Mouse (Mus musculus): ENCODE data around the gene Ntf3.
A peak's percentile ranks its signal among the peaks of the same experiment; 100 is the strongest.

The Ntf3 gene

DNA sequence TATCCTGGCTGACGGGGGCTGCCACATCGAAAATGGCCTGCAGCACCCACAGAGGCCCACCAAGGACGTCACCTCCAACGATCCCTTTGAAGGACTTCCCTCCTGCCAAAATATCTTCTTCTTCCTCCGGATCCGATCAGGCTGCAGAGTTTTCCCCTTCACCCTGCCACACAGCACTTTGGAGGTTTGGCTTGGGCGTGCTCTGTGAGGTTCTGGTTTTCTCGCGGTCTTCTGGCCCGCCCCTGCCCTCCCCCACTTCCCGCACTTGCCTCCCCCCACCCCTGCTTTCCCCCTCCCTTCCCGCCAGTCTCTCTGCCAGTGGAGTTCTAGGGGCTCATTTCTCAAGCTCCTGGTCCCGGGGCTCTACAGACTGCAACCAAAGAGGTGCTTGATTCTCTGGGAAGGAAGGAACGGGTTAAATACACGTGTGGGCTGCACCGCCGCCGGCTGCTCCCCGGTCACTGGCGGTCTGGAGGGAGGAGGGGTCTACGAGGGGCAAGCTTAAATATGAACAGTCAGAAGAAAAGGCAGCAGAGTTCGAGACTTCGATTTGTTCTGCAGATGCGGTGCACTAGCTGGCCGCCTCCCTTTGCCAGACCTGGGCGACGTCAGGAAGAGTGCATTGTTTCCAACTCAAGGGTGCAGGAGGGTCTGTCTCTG is at the start of gene Ntf3:
Ntf3 (minus strand) TSS at position 363 of the 660 bp plus-strand sequence.
- no peak for DNase-seq

DNA sequence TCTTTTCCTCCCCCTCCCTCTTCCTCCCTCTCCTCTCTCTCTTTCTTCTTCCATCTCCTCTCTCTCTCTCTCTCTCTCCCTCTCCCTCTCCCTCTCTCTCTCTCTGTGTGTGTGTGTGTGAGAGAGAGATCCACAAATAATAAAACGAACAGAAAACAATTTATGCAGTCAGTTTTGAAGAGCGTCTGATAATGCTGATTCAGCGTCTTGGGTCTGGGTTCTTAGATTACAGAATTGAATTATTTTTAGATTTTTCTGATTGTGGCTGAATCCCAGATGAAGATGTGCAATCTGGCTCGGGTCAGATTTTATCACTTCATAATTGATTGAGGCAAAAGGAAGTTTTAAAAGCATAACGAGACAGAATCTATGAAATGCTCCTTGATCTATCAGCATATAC is 46.6 kb upstream of the Ntf3 start:
- DNase-seq: no peak

DNA sequence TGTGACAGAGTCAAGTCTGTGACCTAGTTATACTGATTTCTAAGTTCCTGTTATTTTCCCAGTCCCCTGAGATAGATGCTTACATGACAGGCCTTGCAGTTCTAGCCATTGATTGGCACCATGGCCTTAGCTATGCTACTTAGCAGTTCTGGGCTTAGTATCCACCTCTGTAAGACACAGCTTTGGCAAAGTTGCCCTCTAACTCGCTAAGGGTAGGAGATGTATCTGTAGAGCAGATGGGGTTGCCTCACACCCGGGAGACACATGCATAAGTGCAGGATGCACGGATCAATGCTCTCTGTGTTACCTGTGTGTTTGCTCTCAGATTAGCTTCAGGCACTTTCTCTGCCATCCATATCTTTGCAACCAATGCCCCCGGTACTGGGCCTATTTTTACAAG is 36.7 kb upstream of the Ntf3 start:
- no peak for DNase-seq

DNA sequence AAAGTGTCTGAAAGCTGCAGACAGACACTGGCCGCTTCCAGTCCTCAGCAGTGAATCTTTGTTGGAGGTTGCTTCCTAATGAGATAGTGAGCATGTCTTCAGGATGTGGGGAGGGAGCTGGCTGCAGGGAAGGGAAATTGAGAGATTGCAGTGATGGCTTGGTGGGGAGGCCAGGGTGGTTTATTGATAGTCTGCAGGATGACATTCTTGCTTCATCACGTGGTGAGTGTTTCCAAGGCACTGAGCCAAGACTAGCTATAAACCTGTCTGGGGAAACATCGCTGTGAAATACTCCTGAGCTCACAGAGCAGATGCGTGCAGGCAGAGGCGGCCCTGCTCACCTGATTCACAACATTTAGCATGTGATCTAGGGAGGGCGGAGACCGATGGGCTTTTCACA is 36.2 kb upstream of the Ntf3 start:
- DNase-seq: no peak

DNA sequence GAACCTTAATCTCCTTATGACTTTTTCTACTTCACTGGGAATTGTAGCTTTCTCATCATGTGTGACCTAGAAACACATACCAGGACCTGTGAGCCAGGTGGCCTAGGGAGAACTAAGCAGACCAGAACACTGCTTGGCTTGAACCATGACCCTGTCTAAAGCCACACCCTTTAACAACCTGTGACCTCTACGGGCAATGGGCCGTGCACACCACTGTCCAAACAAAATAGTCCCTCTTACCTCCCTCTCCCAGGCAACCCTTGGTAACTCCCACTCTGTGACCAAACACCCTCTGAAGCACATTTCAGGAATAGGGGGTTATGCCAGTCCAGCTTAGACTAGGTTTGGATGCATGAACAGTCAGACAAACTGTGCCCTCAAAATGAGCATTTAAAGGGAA is 35.0 kb upstream of the Ntf3 start:
- DNase-seq: no peak

DNA sequence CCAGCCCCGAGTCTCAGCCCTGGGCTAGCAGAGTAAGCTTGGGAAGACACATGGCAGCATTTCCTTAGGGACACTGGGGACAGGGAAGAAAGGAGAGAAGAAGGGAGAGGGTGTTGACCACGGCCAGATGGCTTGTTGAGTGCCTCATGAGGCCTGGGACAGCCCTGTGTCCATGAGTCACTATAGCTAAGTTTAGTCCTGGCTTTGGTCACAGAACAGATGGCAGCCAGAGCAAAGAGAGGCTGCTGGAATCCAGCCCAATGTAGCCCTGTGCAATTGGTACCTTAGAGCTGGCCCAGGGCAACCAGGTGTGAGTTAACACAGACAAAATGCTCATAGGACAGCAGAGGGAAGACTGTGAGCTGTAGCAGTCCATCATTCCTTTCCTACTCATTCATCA is 33.2 kb upstream of the Ntf3 start:
- DNase-seq: peak; percentile 91 to 93

DNA sequence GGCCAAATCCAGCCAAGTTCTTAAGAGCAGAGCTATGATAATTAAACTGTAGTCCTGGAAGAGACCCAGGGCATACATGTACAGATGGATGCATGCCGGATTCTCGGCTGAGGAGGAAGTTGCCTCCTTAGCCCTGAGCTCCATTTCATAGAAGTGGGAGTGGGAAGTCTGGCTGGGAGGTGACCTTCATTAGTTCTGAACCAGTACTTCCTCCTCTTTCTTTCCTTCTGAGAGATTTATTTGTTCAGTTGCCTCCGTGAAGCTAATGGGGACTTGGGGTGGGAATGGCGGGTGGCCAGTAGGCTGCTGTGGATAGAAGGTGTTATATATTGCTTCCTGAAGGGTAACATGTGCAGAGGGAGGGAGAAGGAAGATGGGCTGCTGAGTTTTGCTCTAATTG is 28.1 kb upstream of the Ntf3 start:
- DNase-seq: no peak

DNA sequence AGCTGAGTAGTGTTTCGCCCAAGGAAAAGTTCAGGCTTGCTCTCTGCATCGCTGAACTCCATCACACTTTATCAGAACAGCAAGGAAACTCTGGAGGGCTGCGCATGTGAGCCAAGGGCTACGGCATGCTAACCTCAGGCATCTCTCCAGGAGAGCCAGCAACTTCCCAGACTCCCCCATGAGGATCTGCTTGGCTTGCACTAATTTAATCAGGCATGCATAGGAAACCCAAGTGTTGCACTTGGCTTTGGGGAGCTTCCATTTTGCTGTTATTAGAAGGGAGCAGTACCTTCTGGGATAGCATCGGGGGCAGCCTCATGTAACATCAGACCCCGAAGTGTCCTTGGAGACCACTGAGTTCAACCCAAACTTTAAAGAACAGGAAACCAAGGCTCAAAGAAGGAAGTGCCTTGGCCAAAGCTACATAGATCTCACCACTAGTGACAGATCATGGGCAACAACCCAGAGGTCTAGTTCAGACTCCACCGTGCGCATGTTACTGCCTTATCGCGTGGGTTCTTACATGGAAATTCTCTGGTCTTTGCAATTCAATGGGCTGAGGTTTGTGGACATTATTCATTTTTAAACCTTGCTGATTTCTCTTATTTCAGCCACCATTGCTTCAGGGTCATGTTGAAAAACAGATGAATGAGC is 23.6 kb upstream of the Ntf3 start:
- DNase-seq: no peak

DNA sequence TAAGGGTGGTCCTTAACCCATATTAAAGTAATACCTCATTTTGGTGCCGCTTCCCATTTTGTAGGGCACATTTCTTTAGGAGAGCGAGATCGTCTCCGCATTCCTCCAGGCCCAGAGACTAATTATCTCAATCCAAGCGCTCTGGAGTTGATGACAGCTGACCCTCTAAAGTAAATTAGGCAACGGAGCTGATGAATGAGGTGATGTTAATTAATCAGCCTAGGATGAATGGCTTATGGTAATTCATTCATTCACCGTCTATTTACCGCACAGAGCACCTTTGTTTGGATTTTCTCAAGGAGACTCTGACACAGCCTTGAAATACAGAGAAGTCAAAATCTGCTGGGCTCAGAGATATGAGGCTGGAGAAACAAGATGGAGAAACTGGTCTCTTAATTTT is 20.7 kb upstream of the Ntf3 start:
- DNase-seq: no peak

DNA sequence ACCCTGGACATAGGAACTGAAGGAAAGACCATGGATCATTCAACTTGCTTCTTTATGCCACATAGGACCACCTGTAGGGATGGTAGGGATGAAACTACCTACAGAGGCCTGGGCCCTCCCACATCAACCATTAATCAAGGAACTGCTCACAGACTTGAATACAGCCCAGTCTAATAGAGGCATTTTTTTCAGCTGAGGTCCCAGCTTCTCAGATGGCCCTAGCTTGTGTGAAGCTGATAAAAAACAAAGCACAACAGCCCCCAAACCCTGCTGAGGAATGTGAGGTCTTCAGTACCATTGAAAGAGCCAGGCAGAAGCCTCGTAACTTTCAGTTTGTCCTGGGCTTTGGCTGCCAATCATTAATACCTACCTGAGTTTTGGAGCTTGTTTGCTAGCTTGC is 19.4 kb upstream of the Ntf3 start:
- DNase-seq: no peak

DNA sequence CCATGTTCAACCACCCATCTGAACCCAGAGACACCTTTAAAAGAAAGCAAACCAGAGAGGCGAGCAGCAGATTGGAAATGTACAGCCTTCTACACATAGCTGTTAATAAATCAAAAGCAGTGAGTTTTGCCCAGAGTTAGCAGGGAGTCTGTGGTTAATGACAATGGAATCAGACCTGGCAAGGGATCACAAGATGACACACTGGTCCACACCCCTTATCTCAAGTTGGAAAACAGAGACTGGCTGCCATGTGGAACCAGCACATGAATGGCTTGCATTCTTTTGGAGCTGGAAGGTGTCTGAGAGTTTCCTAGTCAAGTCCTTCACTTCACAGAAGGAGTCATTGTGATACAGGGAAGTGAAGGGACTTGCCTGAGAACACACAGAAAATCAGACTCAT is 5.4 kb upstream of the Ntf3 start:
- no peak for DNase-seq

DNA sequence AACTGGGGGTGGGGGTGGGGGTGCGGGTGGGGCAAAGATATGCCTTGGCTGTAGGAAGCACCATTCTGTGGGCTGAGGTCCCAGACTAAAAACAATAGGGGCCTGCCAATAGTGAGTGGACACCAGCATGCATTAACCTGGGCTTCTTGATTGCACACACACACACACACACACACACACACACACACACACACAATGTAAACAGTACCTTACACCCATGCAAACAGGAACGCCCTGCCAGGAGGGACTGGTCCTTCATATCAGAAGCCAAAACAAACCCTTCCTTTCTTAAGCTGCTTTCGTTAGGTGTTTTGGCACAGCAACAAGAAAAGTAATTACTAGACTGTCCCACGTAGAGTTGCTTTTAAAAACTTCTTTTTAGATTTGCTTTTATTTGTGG is 4.1 kb upstream of the Ntf3 start:
- no peak for DNase-seq

DNA sequence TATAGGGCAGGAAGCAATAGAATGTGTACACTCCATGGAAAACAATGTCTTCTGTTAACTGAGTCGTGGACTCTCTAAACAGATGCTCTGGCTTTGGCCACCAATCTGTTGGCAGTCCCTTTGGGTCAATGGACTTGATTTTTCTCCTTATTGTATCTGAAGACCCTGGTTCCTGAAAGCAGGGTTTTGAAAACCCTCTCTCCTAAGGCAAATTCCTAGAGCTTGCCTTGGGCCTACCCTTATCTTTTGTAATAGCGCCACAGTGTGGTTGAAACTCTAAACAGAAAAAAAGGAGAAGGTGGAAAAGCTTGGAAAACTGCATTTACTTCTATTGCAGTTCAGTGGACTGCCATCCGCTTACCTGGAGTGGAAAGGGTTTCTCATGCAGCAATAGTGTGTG is 1.0 kb upstream of the Ntf3 start:
- peak; percentile 25 to 43 for DNase-seq

DNA sequence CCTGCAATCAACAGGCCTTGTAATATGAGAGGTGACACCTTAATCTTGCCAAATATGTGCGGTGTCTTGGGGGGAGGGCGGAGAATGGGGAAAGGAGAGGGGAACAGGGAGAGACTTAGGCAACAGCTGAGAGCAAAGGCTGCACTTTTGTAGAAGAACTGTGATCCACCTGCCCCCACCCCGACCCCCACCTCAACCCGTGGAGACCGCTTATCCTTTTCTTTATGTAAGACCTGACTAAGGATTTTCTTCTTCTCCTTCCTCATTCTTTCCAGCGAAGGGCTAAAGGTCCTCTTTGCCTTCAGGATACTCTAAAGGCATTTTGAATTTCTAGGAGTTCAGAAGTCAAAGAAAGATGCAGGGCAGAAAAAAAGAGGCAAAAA is 489 bp upstream of the Ntf3 start:
- no peak for DNase-seq

DNA sequence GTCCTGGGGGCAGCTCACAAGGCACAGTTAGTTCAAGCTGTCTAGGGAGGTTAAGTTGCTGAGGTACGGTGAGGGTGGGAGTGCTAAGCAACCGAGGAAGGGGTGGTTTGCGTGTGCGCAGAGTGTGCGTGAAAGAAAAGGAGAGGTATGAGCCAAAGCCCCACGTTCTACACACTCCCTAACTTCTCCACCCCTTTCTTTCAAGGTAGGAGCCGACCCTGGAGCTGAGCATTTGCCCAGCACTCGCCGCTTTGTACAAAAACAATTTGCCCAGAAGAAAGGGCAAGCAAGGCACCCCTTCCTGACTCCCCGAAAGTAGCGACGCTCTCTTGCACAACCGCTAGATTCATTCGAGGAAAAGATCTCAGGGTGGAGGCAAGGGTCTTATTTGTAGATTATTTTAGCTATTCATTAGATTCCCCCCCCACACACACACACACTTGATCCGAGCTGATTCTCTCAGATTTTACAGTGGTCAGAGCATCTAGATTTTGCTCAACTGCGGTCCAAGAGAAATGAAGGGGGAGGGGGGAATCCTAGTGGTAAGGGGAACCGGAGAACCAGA is 1.0 kb downstream of the Ntf3 start:
- no peak for DNase-seq

DNA sequence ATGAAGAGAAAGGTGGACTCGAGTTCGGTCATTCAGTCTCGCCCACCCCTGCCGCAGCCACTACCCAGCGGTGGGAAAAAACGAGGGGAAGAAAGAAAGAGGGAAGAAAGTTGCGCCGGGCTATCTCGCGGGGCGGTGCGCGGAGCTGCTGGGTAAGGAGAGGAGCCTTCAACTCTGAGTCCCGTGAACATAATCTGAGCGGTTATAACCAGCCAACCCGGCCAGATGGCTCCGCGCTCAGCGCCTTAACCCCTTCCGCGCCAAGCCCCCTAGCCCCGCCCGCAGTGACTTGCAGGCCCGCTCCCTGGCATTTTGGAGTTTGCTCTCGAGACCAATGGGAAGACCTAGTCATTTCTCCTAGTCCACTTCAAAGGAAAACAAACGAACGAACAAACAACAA is 1.9 kb downstream of the Ntf3 start:
- DNase-seq: peak; percentile 45 to 62

DNA sequence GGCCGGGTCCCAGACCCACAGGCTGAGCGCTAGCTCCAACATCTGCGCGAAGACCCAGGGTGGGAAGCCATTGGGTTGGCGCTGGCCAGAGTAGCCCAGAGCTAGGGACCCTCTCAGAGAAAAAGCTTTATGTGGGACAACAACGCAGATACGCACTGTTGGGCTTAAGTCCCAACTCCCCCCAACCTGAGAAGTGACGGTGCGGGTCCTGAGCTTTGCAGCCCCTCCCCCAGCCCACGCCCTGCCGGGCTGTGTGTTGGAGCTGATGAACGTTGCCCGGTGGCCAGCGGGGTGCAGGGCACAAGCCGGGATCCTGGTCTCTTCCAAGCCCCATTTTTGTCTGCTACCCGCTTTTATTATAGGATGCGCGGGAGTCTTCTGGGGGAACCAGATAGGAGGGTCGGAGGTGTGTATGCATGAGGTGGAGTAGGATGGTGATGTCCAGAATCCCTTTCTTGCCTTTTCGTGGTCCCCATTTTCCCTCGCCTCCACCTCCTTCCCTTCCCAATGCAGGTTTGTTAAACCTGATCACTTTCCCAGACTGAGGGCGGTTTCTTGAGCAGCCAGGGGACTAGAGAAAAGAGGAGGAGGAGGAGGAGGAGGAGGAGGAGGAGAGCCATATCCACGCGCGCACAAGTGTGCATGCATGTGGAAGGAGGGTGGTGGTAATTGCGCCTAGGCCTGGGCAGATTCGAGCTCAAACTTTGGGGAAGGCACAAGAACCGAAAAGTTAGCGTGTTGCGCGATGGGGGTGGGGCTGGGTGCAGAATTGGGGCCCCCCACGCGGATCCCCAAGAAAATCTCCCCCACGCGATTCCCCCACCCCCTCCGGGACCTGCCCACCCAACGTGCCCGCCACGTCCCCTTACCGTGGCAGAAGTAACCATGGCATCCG is 2.6 kb downstream of the Ntf3 start:
- DNase-seq: peak; percentile 16 to 48

DNA sequence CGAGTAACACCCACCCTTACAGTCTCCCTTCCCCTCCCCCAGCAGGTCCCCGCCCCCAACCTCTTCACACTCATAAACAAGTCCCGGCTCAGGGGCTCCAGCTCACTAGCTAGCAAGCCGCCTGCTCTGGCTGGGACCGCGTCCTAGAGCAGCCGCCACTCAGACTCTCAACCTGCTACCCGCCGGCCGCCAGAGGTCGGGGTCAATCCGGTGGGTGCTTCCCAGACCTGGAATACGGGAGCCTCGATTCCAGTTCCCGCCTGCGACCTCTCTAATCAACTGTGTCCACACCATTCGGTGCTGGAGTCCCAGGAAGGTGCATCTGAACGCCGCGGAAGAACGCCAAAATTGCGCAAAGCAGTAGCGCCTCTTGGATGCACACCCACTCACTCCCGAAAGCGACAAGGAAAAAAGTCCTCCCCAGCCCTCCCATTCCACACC is 3.5 kb downstream of the Ntf3 start:
- peak; percentile 44 to 64 for DNase-seq

DNA sequence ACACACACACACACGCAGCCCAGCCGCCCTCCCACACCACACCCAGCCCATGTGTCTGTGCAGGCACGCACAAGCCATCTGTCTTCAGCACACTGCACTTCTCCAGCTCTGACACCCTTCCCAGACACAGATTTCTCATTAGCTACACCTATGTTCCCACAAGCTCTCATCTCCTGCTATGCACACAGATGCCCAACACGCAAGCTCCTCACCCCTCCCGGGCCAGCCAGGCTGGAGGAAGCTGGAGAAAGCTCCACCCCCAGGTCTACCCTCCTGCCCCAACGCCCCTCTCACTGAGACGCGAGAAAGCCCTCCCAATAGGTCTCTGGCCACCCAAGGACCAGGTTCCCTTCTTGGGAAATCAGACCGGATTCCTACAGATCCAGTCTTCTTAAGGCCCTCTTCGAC is 4.4 kb downstream of the Ntf3 start:
- DNase-seq: peak; percentile 60 to 62

DNA sequence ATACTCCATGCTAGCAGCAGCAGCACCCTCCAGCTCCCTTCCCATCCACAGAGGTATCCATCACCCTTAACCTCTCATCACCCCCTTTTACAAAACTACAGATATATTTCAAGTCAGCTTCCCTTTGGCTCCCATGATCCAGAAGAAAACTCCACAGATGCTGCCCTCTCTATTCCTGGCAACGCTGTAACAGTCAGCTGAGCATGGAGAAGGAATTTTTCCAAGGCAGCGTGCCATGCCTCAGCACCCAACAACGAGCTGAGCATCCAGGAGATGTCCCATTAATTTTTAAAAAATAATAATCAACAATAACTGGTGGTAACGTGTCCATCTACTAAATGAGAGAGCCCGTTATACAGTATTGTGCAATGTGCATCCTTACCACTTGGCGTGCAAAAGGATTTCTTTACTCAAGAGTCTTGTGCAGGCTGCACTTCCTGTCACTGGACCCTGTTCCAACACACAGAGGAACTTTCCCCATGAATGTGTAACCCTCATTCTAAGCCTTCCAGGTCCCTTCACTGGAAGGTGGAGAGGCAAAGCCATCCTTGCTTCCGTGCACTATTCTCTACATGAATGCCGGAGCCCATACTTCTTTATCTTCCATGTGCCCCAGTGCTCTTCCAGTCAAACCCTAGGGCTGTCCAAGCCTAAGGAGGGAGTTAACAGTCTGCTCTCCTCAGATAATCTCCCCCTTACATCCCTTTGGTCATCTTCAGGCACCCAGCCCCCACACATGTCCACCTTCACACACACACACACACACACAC is 5.0 kb downstream of the Ntf3 start:
- no peak for DNase-seq

DNA sequence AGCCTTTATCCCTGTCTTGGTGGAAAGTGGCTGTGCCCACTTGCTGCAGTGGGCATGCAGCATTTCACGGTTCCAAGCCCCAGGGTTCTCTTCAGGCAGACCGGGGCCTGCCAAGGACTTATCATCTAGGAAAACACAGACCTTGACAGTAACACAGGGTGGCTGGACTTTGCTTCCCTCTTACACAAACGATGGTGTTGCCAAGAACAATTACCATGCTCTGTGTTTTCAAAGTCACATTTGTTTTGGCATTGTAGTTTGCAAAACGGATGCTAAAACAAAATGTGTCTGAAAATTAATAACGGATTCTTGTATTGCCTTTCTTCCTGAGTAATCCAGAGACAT is 6.7 kb downstream of the Ntf3 start:
- DNase-seq: no peak

DNA sequence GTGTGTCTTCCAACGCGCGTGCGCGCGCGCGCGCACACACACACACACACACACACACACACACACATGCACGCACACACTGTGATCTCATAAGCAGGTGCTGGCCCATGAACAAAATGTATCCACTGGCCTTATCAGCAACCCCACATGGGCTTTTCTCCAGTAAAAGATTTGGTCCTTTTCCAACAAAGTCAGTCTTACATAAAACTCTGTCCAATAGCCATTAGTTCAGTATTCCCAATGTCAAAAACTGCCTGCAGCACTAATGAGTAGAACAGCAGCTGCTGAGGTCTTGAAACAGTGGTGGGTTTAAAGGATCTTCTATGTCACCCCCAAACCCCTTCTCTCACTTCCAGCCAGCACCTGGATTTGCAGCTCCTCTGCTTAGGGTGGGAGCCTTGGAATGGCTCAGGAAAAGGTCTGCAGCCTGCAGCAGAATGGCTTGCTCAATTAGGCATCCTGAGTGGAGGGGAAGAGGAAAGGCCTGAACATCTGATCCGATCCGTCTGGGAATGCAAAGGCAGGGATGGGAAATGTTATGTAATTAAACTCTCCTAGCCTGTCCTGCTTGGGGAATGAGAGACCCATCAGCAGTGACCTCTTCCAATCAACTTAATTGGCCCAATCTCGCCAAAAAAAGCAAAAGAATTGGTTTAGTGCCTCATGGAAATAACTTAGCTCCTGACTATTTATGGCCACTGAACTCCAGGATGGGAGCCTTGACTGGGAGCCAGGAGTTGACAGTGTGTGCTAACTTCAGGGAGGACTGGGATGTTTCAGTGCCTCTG is 7.2 kb downstream of the Ntf3 start:
- no peak for DNase-seq
